Mouse (Mus musculus): ENCODE results near the gene Mks1. TPM values are rescaled to one million over a fixed set of nuclear protein-coding genes. Genes with fewer than 3 reads are reported as not detected.
"Not testable (repeated sequence)": the region's sequence is repeated elsewhere in the genome, so short reads cannot be mapped to it uniquely, and the experiment has no call there.

The Mks1 gene
- polyA plus RNA-seq, 1 experiment from 2014 or later, result 7.7 TPM

DNA sequence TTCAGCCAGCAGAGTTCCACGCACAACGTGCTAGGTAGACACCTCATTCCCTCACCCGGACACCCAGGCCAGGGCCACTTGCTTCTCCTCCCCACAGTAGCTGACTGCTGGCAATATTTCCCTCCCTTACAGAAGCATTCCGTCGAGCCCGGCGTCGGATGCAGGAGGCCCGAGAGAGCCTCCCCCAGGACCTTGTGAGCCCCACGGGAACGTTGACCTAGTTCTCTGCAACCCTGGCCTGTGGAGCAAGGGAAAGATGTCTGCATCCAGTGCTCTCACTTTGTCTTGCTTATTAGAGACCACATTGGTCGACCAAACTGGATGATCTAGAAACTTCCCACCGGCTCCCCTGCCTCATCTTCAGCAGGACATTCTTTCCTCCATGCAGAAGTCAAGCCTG lies 9.8 kb downstream of the Mks1 start:
- no peak for ATAC-seq (replicated peaks; ENCODE audit: extremely low read depth, insufficient read depth, low FRiP score)
- Histone ChIP-seq H3K4me3 (ENCODE audit: low read length) (no peak overlapping the region), H3K27me3 (ENCODE audit: control insufficient read depth, insufficient read depth, low read length) (peaks cover 2% of the 10 kb centered on the region; the same call in 1 of the 2 replicates), H3K36me3 (ENCODE audit: control insufficient read depth, insufficient read depth) (0 out of 2 replicates have a peak, but pooled peaks cover 6% of the 10 kb centered on the region), H3K9ac (ENCODE audit: low read length) (no peak overlapping the region), H3K9me3 (replicated peaks; ENCODE audit: control insufficient read depth, low read length) (no peaks in the 10 kb centered on the region), H3K4me2 (ENCODE audit: low read depth, low read length) (no peak overlapping the region), H3K4me1 (ENCODE audit: control insufficient read depth, insufficient read depth, low read length) (peaks cover 8% of the 10 kb centered on the region), H3K27ac (ENCODE audit: low read length) (no peak overlapping the region)
- 90% methylated on average over 13 of the region's 13 CpGs for WGBS

GRCm38 (mm10) chr11:87866891-87867290 lies 13.9 kb downstream of the Mks1 start:
- H3K4me3 ChIP-seq (ENCODE audit: low read length); H3K27me3 ChIP-seq (ENCODE audit: control insufficient read depth, insufficient read depth, low read length); H3K4me1 ChIP-seq (ENCODE audit: control insufficient read depth, insufficient read depth, low read length); H3K4me2 ChIP-seq (ENCODE audit: low read depth, low read length); H3K9ac ChIP-seq (ENCODE audit: low read length); ATAC-seq (replicated peaks; ENCODE audit: extremely low read depth, insufficient read depth, low FRiP score); H3K9me3 ChIP-seq (replicated peaks; ENCODE audit: control insufficient read depth, low read length); H3K27ac ChIP-seq (ENCODE audit: low read length); H3K36me3 ChIP-seq (ENCODE audit: control insufficient read depth, insufficient read depth): not testable (repeated sequence)
- 79% methylated on average over 1 of the region's 2 CpGs for WGBS

GRCm38 (mm10) chr11:87870096-87870495 lies 17.1 kb downstream of the Mks1 start:
- no peaks in the 10 kb centered on the region for H3K4me1 ChIP-seq (ENCODE audit: control insufficient read depth, insufficient read depth, low read length)
- WGBS, result 83% methylated on average over 2 of the region's 2 CpGs
- H3K9me3 ChIP-seq (replicated peaks; ENCODE audit: control insufficient read depth, low read length), result no peaks in the 10 kb centered on the region
- H3K27ac ChIP-seq (ENCODE audit: low read length), result no peak overlapping the region
- ATAC-seq (replicated peaks; ENCODE audit: extremely low read depth, insufficient read depth, low FRiP score), result no peak
- no peak overlapping the region for H3K4me3 ChIP-seq (ENCODE audit: low read length)
- H3K27me3 ChIP-seq (ENCODE audit: control insufficient read depth, insufficient read depth, low read length), result peaks cover 3% of the 10 kb centered on the region
- no peak overlapping the region for H3K9ac ChIP-seq (ENCODE audit: low read length)
- H3K36me3 ChIP-seq (ENCODE audit: control insufficient read depth, insufficient read depth), result no peaks in the 10 kb centered on the region
- no peak overlapping the region for H3K4me2 ChIP-seq (ENCODE audit: low read depth, low read length)

DNA sequence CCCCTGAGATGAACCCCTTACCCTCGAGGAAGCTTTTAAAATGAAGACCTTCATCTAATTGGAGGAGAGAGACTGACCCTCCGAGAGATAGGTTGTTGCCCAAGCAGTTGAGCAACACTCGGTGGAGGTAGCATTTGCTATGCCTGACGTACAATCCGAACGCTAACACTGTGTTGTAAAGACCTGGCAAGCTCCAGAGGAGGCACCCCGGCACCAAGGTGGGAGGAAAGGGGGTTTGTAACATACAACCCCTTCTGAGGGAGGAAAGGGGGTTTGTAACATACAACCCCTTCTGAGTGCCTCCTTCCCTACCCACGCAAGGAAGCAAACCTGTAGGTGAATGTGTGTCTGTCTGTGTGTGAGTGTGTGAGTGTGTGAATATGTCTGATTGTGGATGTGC lies 18.8 kb downstream of the Mks1 start:
- Histone ChIP-seq H3K36me3 (ENCODE audit: control insufficient read depth, insufficient read depth) (no peaks in the 10 kb centered on the region), H3K4me1 (ENCODE audit: control insufficient read depth, insufficient read depth, low read length) (no peaks in the 10 kb centered on the region), H3K9ac (ENCODE audit: low read length) (no peak overlapping the region), H3K4me3 (ENCODE audit: low read length) (no peak overlapping the region), H3K9me3 (replicated peaks; ENCODE audit: control insufficient read depth, low read length) (no peaks in the 10 kb centered on the region), H3K27ac (ENCODE audit: low read length) (no peak overlapping the region), H3K4me2 (ENCODE audit: low read depth, low read length) (no peak overlapping the region), H3K27me3 (ENCODE audit: control insufficient read depth, insufficient read depth, low read length) (peaks cover 3% of the 10 kb centered on the region)
- no peak for ATAC-seq (replicated peaks; ENCODE audit: extremely low read depth, insufficient read depth, low FRiP score)
- WGBS, result 33% methylated on average over 8 of the region's 8 CpGs

GRCm38 (mm10) chr11:87875436-87875835 lies 22.4 kb downstream of the Mks1 start, which contains the start of gene Epx:
Gene Epx (minus strand): TSS chr11:87875536.
- peaks cover 3% of the 10 kb centered on the region for H3K27me3 ChIP-seq (ENCODE audit: control insufficient read depth, insufficient read depth, low read length)
- no peak within 1 kb of the TSS for H3K9ac ChIP-seq (ENCODE audit: low read length)
- H3K4me2 ChIP-seq (ENCODE audit: low read depth, low read length), result no peak within 1 kb of the TSS
- H3K4me1 ChIP-seq (ENCODE audit: control insufficient read depth, insufficient read depth, low read length), result no peaks in the 10 kb centered on the region
- H3K4me3 ChIP-seq (ENCODE audit: low read length), result no peak within 1 kb of the TSS
- no peaks in the 10 kb centered on the region for H3K9me3 ChIP-seq (replicated peaks; ENCODE audit: control insufficient read depth, low read length)
- WGBS, result 80% methylated on average over 6 of the region's 6 CpGs
- no peak for ATAC-seq (replicated peaks; ENCODE audit: extremely low read depth, insufficient read depth, low FRiP score)
- H3K27ac ChIP-seq (ENCODE audit: low read length), result no peak within 1 kb of the TSS
- no peaks in the 10 kb centered on the region for H3K36me3 ChIP-seq (ENCODE audit: control insufficient read depth, insufficient read depth)

DNA sequence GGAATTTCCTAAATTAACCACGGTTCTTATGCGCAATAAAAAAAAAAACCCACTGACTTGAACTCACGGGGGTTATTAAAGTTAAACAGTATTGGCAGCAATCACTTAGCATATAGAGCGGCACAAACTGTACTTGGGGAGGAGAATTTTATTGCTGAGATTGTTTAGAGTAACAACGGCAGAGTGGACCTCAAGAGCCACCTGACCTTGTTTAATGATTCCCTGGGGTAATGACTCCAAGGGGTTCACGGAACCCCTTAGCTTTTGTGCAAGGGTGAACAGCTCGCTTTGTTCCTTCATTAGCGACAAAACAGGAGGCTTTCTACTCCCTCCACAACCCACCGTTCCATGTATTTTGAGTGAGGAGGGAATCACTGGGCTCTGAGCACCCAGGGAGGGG lies 26.8 kb downstream of the Mks1 start:
- Histone ChIP-seq H3K9me3 (replicated peaks; ENCODE audit: control insufficient read depth, low read length) (no peaks in the 10 kb centered on the region), H3K9ac (ENCODE audit: low read length) (no peak overlapping the region), H3K4me3 (ENCODE audit: low read length) (no peak overlapping the region), H3K27me3 (ENCODE audit: control insufficient read depth, insufficient read depth, low read length) (no peaks in the 10 kb centered on the region), H3K36me3 (ENCODE audit: control insufficient read depth, insufficient read depth) (no peaks in the 10 kb centered on the region), H3K27ac (ENCODE audit: low read length) (no peak overlapping the region), H3K4me1 (ENCODE audit: control insufficient read depth, insufficient read depth, low read length) (no peaks in the 10 kb centered on the region), H3K4me2 (ENCODE audit: low read depth, low read length) (no peak overlapping the region)
- WGBS, result 85% methylated on average over 9 of the region's 9 CpGs
- ATAC-seq (replicated peaks; ENCODE audit: extremely low read depth, insufficient read depth, low FRiP score), result no peak

DNA sequence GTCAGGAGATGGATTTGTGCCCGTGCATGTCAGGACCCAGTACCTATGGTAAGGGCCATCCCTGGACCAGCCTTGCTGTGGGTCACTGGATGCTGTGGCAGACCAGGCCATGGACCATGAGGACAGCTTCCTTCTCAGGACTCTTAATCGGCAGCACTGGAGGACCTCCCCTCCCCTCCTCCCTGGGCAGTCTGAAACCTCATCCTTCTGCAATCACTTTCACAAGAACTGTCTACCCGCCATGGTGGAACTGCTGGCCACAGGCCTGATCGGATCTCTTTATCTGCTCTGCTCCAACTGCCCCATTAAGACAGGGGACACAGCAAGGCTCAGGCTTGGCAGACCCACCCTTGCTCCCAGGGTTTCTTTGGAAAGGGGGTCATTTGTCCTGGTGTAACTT lies 28.7 kb downstream of the Mks1 start:
- H3K9ac ChIP-seq (ENCODE audit: low read length), result no peak overlapping the region
- no peaks in the 10 kb centered on the region for H3K36me3 ChIP-seq (ENCODE audit: control insufficient read depth, insufficient read depth)
- H3K27me3 ChIP-seq (ENCODE audit: control insufficient read depth, insufficient read depth, low read length), result no peaks in the 10 kb centered on the region
- H3K4me3 ChIP-seq (ENCODE audit: low read length), result no peak overlapping the region
- H3K9me3 ChIP-seq (replicated peaks; ENCODE audit: control insufficient read depth, low read length), result no peaks in the 10 kb centered on the region
- no peak overlapping the region for H3K4me2 ChIP-seq (ENCODE audit: low read depth, low read length)
- H3K27ac ChIP-seq (ENCODE audit: low read length), result no peak overlapping the region
- no peak for ATAC-seq (replicated peaks; ENCODE audit: extremely low read depth, insufficient read depth, low FRiP score)
- 60% methylated on average over 4 of the region's 4 CpGs for WGBS
- H3K4me1 ChIP-seq (ENCODE audit: control insufficient read depth, insufficient read depth, low read length), result no peaks in the 10 kb centered on the region

DNA sequence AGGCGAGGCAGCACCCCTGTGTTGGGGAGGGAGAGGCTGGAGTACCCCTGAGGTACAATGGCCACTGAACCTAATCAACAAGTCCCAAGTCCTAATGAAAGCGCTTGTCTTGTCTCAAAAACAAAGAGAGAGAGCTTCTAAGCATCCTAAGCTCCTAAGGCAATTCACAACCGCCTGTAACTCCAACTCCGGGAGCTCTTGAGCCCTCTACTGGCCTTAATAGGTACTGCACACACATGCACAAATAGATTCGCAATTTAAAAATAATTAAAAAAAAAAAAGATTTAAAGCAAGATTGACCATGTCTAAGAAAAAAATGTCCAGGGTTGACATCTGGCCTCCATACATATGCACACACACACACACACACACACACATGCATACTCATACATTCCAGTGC lies 30.5 kb downstream of the Mks1 start:
- H3K9ac ChIP-seq (ENCODE audit: low read length), result no peak overlapping the region
- H3K4me1 ChIP-seq (ENCODE audit: control insufficient read depth, insufficient read depth, low read length), result no peaks in the 10 kb centered on the region
- 41% methylated on average over 5 of the region's 5 CpGs for WGBS
- H3K36me3 ChIP-seq (ENCODE audit: control insufficient read depth, insufficient read depth), result no peaks in the 10 kb centered on the region
- no peak overlapping the region for H3K4me3 ChIP-seq (ENCODE audit: low read length)
- no peaks in the 10 kb centered on the region for H3K9me3 ChIP-seq (replicated peaks; ENCODE audit: control insufficient read depth, low read length)
- no peak overlapping the region for H3K27ac ChIP-seq (ENCODE audit: low read length)
- ATAC-seq (replicated peaks; ENCODE audit: extremely low read depth, insufficient read depth, low FRiP score), result no peak
- H3K27me3 ChIP-seq (ENCODE audit: control insufficient read depth, insufficient read depth, low read length), result no peaks in the 10 kb centered on the region
- no peak overlapping the region for H3K4me2 ChIP-seq (ENCODE audit: low read depth, low read length)

GRCm38 (mm10) chr11:87884856-87885255 lies 31.8 kb downstream of the Mks1 start:
- Histone ChIP-seq H3K27ac (ENCODE audit: low read length) (no peak overlapping the region), H3K9ac (ENCODE audit: low read length) (no peak overlapping the region), H3K27me3 (ENCODE audit: control insufficient read depth, insufficient read depth, low read length) (no peaks in the 10 kb centered on the region), H3K4me1 (ENCODE audit: control insufficient read depth, insufficient read depth, low read length) (no peaks in the 10 kb centered on the region), H3K4me2 (ENCODE audit: low read depth, low read length) (no peak overlapping the region), H3K36me3 (ENCODE audit: control insufficient read depth, insufficient read depth) (no peaks in the 10 kb centered on the region), H3K9me3 (replicated peaks; ENCODE audit: control insufficient read depth, low read length) (no peaks in the 10 kb centered on the region), H3K4me3 (ENCODE audit: low read length) (no peak overlapping the region)
- ATAC-seq (replicated peaks; ENCODE audit: extremely low read depth, insufficient read depth, low FRiP score), result no peak
- WGBS, result 75% methylated on average over 5 of the region's 5 CpGs

DNA sequence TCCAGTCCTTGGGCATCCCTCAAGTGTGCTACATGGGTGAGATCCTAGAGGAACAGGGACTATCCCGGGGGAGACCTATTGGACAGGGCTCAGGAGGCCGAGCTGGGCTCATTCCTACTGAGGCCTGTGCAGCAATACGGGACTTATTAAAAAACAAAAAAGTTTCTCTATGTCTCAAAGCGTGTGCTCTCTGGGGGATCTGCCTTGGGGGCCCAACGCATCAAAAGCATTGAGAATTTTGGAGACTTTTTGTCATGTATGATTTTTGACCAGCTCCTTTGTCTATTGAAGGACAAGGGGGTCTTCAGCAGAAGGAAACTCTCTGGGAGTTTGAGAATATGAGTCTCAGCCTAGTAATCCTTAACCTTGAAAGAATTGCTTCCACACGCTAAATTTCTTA lies 39.2 kb downstream of the Mks1 start, which contains the start of gene Olfr462:
Olfr462 (minus strand) TSS at position 101 of the 400 bp plus-strand sequence.
- Histone ChIP-seq H3K27ac (ENCODE audit: low read length) (no peak within 1 kb of the TSS), H3K36me3 (ENCODE audit: control insufficient read depth, insufficient read depth) (no peaks in the 10 kb centered on the region), H3K4me3 (ENCODE audit: low read length) (no peak within 1 kb of the TSS), H3K9me3 (replicated peaks; ENCODE audit: control insufficient read depth, low read length) (no peaks in the 10 kb centered on the region), H3K27me3 (ENCODE audit: control insufficient read depth, insufficient read depth, low read length) (no peaks in the 10 kb centered on the region), H3K4me2 (ENCODE audit: low read depth, low read length) (no peak within 1 kb of the TSS), H3K4me1 (ENCODE audit: control insufficient read depth, insufficient read depth, low read length) (no peaks in the 10 kb centered on the region), H3K9ac (ENCODE audit: low read length) (no peak within 1 kb of the TSS)
- no peak for ATAC-seq (replicated peaks; ENCODE audit: extremely low read depth, insufficient read depth, low FRiP score)
- 84% methylated on average over 6 of the region's 6 CpGs for WGBS

All from heart, embryonic 16.5 days (tissue).